Mouse (Mus musculus): ENCODE data around the gene Dera.

DNA sequence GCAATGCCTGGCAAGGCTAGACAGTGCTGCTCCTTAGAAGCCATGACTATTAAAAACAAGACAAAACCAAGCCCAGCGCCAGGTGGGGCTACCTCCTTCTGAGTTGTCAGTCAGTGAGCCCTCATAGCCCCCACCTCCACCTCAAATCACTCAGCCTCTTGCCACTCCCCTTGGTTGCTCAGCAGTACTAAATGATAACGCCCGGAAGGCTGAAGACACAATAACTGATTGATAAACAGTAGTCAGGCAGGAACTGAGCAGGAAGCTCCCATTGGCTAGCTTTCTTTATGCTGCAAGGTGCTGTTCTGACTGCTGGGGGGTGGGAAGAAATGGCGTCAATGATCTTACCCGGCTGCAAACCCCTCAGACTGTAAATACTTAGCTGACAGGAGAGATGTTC, 37.5 kb upstream of the Dera start:
- no peak for TF ChIP-seq CTCF (IDR thresholded peaks at IDR 0.05; ENCODE audit: borderline replicate concordance, control insufficient read depth, extremely low read depth, insufficient read depth, low read length, poor library complexity)
- no peak for TF ChIP-seq POLR2A (IDR thresholded peaks at IDR 0.05; ENCODE audit: control insufficient read depth, extremely low read depth, insufficient read depth, low read length, poor library complexity)

All from thymus, adult 2 months (tissue).